Mouse (Mus musculus): Measurements from ENCODE around the gene Clk4. TPM values are rescaled to one million over a fixed set of nuclear protein-coding genes. Genes with fewer than 3 reads are reported as not detected.

Gene Clk4
- polyA plus RNA-seq, 1 experiment from 2014 or later: 45.8 TPM

DNA sequence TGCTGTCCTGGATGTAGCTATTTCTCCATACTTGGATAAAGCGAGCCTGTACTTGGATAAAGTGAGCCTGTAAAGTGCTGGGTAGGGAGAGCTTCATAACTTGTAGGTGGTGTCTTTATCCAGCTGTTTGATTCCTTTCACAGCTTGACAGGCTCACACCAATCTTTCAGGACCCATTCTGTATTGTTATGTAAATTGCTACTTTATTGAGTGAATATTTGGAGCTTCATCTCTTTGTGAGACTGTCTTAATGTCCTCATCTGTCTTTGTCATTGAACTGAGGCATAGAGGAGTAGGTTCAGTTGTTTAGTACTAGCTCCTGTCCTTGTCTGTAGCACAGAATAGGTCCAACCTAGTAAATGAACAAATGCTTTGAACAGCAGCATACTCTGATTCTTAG is 12.9 kb downstream of the Clk4 start:
- TF ChIP-seq EP300 (IDR thresholded peaks at IDR 0.05; ENCODE audit: low read depth): no peak
- TF ChIP-seq CTCF (IDR thresholded peaks at IDR 0.05; ENCODE audit: low read depth): no peak
- ATAC-seq: no peak
- no peaks in the 10 kb centered on the region for H3K4me1 ChIP-seq (ENCODE audit: insufficient read depth)
- no peak overlapping the region for H3K4me3 ChIP-seq (ENCODE audit: low read depth, low read length)
- H3K9me3 ChIP-seq (ENCODE audit: low read length): no peaks in the 10 kb centered on the region
- no peak for DNase-seq
- no peak overlapping the region for H3K9ac ChIP-seq (replicated peaks)
- H3K36me3 ChIP-seq (replicated peaks; ENCODE audit: insufficient read depth, low read length): peaks cover 76% of the 10 kb centered on the region
- no peak overlapping the region for H3K27ac ChIP-seq (ENCODE audit: low read depth)
- H3K4me2 ChIP-seq (ENCODE audit: low read depth, low read length): no peak overlapping the region
- no peaks in the 10 kb centered on the region for H3K27me3 ChIP-seq (ENCODE audit: insufficient read depth, low read length)
- 82% methylated on average over 1 of the region's 1 CpGs for WGBS (ENCODE audit: insufficient replicate concordance)

DNA sequence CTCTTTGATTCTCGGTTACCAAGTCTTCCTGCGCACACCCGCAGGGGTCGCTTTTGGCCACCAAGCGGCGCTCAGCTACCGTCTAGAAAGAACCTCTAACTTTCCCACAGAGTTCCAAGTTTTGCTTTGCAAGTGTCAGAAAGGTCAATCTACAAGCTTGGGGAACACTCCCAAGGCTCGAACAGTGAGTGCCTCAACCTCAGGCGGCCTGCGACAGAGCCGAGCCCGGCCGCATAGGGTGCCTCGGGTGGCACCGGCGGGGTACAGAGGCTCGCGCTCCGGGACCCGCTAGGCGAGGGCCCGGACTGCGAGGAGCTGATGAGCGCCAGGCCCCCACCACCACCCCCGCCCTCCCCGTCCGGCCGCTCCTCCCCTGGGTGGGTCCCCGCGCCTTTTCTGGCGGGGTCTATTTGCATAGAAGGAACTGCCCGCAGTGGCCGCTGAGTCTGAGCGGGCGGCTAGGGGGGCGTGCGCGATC is 28.1 kb downstream of the Clk4 start, which contains the start of gene Col23a1:
TSS of gene Col23a1 (plus strand) at position 357 of the 478 bp plus-strand sequence.
- TF ChIP-seq EP300 (IDR thresholded peaks at IDR 0.05; ENCODE audit: low read depth) (no peak), CTCF (IDR thresholded peaks at IDR 0.05; ENCODE audit: low read depth) (peak; percentile 80)
- ATAC-seq (peak; percentile 78), DNase-seq (peak; percentile 77)
- Histone ChIP-seq H3K9ac (replicated peaks) (peak within 1 kb of the TSS; percentile 54), H3K4me1 (ENCODE audit: insufficient read depth) (0 out of 2 replicates have a peak, but pooled peaks cover 3% of the 10 kb centered on the region), H3K27me3 (ENCODE audit: insufficient read depth, low read length) (peaks cover 21% of the 10 kb centered on the region), H3K4me3 (ENCODE audit: low read depth, low read length) (peak within 1 kb of the TSS; percentile 59), H3K27ac (ENCODE audit: low read depth) (no peak within 1 kb of the TSS), H3K36me3 (replicated peaks; ENCODE audit: insufficient read depth, low read length) (no peaks in the 10 kb centered on the region; the same call in 1 of the 2 replicates), H3K9me3 (ENCODE audit: low read length) (no peaks in the 10 kb centered on the region), H3K4me2 (ENCODE audit: low read depth, low read length) (peak within 1 kb of the TSS; percentile 87)
- under 1% methylated on average over 31 of the region's 38 CpGs for WGBS (ENCODE audit: insufficient replicate concordance)

DNA sequence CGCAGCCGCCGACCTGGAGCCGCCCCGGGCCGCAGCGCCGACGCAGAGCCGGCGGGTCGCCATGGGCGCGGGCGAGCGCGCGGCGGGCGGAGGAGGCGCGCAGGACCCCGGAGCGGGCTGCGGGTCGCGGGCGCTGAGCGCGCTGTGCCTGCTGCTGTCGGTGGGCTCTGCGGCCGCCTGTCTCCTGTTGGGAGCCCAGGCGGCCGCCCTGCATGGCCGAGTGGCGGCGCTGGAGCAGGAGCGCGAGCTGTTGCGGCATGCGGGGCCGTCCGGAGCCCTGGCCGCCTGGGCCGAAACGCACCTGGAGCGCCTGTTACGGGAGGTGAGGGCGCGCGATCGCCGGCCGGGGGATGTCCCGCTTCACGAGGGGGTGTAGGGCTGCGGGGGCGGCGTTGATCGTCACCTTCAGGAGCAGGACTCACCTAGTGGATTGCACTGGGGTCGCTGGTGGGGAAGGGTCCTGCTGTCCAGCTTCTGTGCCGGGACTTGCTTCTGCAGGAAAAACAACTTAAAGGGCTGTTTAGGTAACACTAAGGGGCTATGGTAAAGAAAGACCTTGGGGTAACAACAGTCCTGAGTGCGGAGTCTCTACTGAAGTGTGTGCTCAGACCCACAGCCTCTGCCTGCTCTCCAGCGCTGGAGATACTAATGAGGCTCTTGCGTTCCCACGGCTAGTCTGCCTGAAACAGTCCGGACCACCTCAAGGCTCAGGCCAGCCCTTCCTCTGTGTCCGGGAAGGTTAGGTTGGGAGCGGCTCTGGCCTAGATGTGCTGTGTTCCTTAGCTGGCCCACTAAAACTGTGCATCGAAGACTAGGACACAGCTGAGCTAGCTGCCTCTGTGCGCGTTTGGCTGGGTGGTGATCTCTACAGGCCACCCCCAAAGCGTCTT is 28.8 kb downstream of the Clk4 start:
- H3K4me3 ChIP-seq (ENCODE audit: low read depth, low read length): peak overlapping the region; percentile 59
- H3K27me3 ChIP-seq (ENCODE audit: insufficient read depth, low read length): peaks cover 21% of the 10 kb centered on the region
- no peaks in the 10 kb centered on the region for H3K9me3 ChIP-seq (ENCODE audit: low read length)
- TF ChIP-seq EP300 (IDR thresholded peaks at IDR 0.05; ENCODE audit: low read depth) (no peak), CTCF (IDR thresholded peaks at IDR 0.05; ENCODE audit: low read depth) (0 out of 2 replicates have a peak, but pooled peaks have one; percentile 23)
- H3K4me1 ChIP-seq (ENCODE audit: insufficient read depth): 0 out of 2 replicates have a peak, but pooled peaks cover 3% of the 10 kb centered on the region
- H3K4me2 ChIP-seq (ENCODE audit: low read depth, low read length): peak overlapping the region; percentile 87
- DNase-seq (peak; percentile 47), ATAC-seq (peak; percentile 63)
- H3K36me3 ChIP-seq (replicated peaks; ENCODE audit: insufficient read depth, low read length): no peaks in the 10 kb centered on the region
- 5% methylated on average over 45 of the region's 74 CpGs for WGBS (ENCODE audit: insufficient replicate concordance)
- H3K27ac ChIP-seq (ENCODE audit: low read depth): no peak overlapping the region
- peak overlapping the region; percentile 54 for H3K9ac ChIP-seq (replicated peaks)

DNA sequence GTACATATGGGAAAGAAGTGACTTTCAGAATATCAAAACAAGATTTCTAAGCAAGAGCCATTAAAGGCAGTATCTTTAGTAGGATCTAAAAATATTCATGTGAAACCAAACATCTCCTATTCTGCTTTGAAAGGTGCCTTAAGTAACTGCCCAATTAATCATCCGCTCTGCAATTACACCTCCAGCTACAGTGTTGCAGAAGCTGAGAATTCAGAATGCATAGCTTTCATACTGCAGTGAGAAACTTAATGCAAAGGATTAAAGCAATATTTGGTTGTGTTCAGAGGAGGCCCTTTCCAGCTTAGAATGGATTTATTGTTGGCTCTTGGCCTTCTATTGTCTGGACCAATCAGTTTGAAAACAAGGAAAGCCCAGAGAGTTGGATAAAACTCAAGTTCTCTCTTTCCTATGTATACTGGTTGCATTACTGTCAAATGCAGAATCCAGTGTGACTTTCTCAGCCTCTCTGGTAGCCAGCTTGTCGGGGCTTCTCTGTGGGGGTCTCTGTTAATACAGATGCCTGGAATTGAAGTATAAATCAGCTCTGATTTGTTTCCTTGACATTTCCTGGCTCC is 32.5 kb downstream of the Clk4 start:
- 58% methylated on average over 2 of the region's 2 CpGs for whole genome bisulfite sequencing (ENCODE audit: insufficient replicate concordance)
- Histone ChIP-seq H3K9me3 (ENCODE audit: low read length) (no peaks in the 10 kb centered on the region; the same call in 1 of the 2 replicates), H3K9ac (replicated peaks) (no peak overlapping the region), H3K4me1 (ENCODE audit: insufficient read depth) (0 out of 2 replicates have a peak, but pooled peaks cover 3% of the 10 kb centered on the region), H3K4me2 (ENCODE audit: low read depth, low read length) (no peak overlapping the region), H3K36me3 (replicated peaks; ENCODE audit: insufficient read depth, low read length) (no peaks in the 10 kb centered on the region), H3K27me3 (ENCODE audit: insufficient read depth, low read length) (peaks cover 21% of the 10 kb centered on the region), H3K4me3 (ENCODE audit: low read depth, low read length) (no peak overlapping the region), H3K27ac (ENCODE audit: low read depth) (no peak overlapping the region)
- no peak for ATAC-seq
- no peak for TF ChIP-seq EP300 (IDR thresholded peaks at IDR 0.05; ENCODE audit: low read depth)
- no peak for DNase-seq

DNA sequence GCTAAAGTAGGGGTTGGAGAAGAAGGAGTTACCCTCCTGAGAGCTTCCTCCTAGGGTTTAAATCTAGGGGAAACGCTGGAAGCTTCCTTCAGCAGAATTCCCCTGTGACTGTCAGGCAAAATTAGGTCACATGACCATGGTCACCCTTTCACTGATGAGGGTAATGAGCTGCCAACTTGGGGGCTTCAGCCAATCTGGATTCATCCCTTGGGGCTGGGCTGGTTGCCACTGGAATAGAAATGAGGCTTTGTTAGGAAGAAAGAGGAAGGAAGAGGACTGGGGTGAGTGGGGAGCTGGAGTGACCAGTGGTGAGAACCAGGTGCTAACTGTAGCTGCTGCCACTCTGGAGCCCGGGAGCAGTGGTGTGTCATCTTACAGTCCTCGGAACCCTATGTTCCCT is 34.2 kb downstream of the Clk4 start:
- Histone ChIP-seq H3K27me3 (ENCODE audit: insufficient read depth, low read length) (peaks cover 11% of the 10 kb centered on the region), H3K4me3 (ENCODE audit: low read depth, low read length) (no peak overlapping the region), H3K36me3 (replicated peaks; ENCODE audit: insufficient read depth, low read length) (no peaks in the 10 kb centered on the region), H3K9me3 (ENCODE audit: low read length) (no peaks in the 10 kb centered on the region; the same call in 1 of the 2 replicates), H3K27ac (ENCODE audit: low read depth) (no peak overlapping the region), H3K4me1 (ENCODE audit: insufficient read depth) (no peaks in the 10 kb centered on the region), H3K9ac (replicated peaks) (no peak overlapping the region), H3K4me2 (ENCODE audit: low read depth, low read length) (no peak overlapping the region)
- DNase-seq: no peak
- 55% methylated on average over 3 of the region's 3 CpGs for WGBS (ENCODE audit: insufficient replicate concordance)
- ATAC-seq: no peak
- TF ChIP-seq EP300 (IDR thresholded peaks at IDR 0.05; ENCODE audit: low read depth): no peak

DNA sequence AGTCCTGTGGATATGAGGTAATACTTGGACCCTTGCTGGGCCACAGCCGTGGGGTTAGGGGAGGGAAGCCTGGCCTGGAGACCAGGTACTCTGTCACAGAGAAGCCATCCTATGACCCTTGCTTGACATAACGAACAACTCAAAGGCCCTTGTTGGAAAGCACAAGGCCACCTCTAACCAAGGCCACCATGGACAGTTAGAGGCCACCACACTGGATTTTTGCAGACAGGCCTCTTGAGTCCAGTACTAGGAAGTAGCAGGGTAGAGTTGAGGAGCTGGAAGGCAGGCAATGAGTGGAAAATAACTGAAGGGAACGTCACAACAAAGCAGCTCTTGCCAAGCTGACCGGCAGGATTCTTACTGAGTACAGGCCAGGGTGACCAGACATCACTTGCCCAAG is 37.2 kb downstream of the Clk4 start:
- H3K9me3 ChIP-seq (ENCODE audit: low read length): no peaks in the 10 kb centered on the region; the same call in 1 of the 2 replicates
- H3K4me2 ChIP-seq (ENCODE audit: low read depth, low read length): no peak overlapping the region
- DNase-seq: no peak
- no peak overlapping the region for H3K4me3 ChIP-seq (ENCODE audit: low read depth, low read length)
- no peak overlapping the region for H3K27ac ChIP-seq (ENCODE audit: low read depth)
- no peak for ATAC-seq
- H3K36me3 ChIP-seq (replicated peaks; ENCODE audit: insufficient read depth, low read length): no peaks in the 10 kb centered on the region
- 71% methylated on average over 4 of the region's 4 CpGs for WGBS (ENCODE audit: insufficient replicate concordance)
- no peak overlapping the region for H3K9ac ChIP-seq (replicated peaks)
- TF ChIP-seq CTCF (IDR thresholded peaks at IDR 0.05; ENCODE audit: low read depth): no peak
- no peak for TF ChIP-seq EP300 (IDR thresholded peaks at IDR 0.05; ENCODE audit: low read depth)
- H3K4me1 ChIP-seq (ENCODE audit: insufficient read depth): no peaks in the 10 kb centered on the region
- H3K27me3 ChIP-seq (ENCODE audit: insufficient read depth, low read length): no peaks in the 10 kb centered on the region
